Mouse (Mus musculus) myocyte (in vitro differentiated cells): ENCODE data around the gene Gm20924. TPM values are rescaled to one million over a fixed set of nuclear protein-coding genes. Genes with fewer than 3 reads are reported as not detected.
"Not testable (repeated sequence)": the region's sequence is repeated elsewhere in the genome, so short reads cannot be mapped to it uniquely, and the experiment has no call there.

Experiments used
- H3K27me3 ChIP-seq: one replicate; pipeline ENCODE4 v1.6.1; 2011; ENCODE audit not compliant: control insufficient read depth, insufficient read depth, insufficient read length
- H3K36me3 ChIP-seq: one replicate; pipeline ENCODE4 v1.6.1; 2011; ENCODE audit not compliant: control insufficient read depth, insufficient read depth
- H3K4me2 ChIP-seq: one replicate; pipeline ENCODE4 v1.6.1; 2011; ENCODE audit warnings: low read depth, control low read depth
- H3K4me3 ChIP-seq: one replicate; pipeline ENCODE4 v1.5.1; 2011; ENCODE audit warnings: mild to moderate bottlenecking, control low read depth, moderate library complexity
- H3K79me2 ChIP-seq: one replicate; pipeline ENCODE4 v1.6.1; 2011; ENCODE audit not compliant: control insufficient read depth, insufficient read depth
- H3ac ChIP-seq: one replicate; pipeline ENCODE4 v1.6.1; 2011; ENCODE audit not compliant: control insufficient read depth, insufficient read length
- polyA plus RNA-seq: library from polyadenylated mRNA; unstranded; fragments of >200 nt; fragmentation: generic; extraction: Trizol; gene quantifications from one replicate; pipeline ENCODE4 v1.2.1, GENCODE M21; 2012; ENCODE audit warnings: missing spikeins

Gene Gm20924
- polyA plus RNA-seq: not detected

DNA sequence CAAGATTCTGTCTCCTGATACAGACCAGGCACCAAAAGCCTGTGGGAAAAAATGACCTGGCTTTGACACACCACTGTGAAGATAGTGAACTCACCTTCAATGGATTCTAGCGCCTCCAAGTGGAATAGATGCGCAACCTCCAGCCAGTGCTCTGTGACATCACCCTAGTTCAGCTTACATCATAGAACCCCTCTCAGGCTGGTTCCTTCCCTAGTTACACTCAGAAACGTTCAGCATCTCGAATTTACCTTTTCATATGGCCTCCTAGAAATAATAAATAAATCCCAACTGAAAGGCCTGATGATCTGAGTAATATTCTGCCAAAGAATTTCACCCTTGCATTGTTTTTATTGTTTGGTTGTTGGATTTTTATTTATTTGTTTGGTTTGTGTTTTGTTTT is at the start of gene Gm20924:
TSS of gene Gm20924 (minus strand) at position 101 of the 400 bp plus-strand sequence.
- not testable (repeated sequence) for H3K36me3 ChIP-seq, H3ac ChIP-seq, H3K79me2 ChIP-seq, H3K4me2 ChIP-seq, H3K27me3 ChIP-seq, H3K4me3 ChIP-seq

Other genes with a start within 250 kb of the Gm20924 start
- not detected for gene Gm20736, start 170.2 kb upstream of the Gm20924 start, polyA plus RNA-seq